Mouse (Mus musculus) kidney, postnatal 0 days (tissue): ENCODE results near the gene Stx5a. TPM values are rescaled to one million over a fixed set of nuclear protein-coding genes. Genes with fewer than 3 reads are reported as not detected.

ENCODE experiments used
- ATAC-seq: fragments of 200-750 bp; cut with Nextera tagmentation; replicated peaks from 2 replicates; pipeline ENCODE4 v1.8.0; 2017; ENCODE audit warnings: low read depth, moderate number of reproducible peaks, moderate TSS enrichment, moderate library complexity; ENCODE audit not compliant: low FRiP score
- DNase-seq: peaks from one replicate; pipeline ENCODE4 v3.0.0-alpha.2; 2016; ENCODE audit warnings: low spot score
- H3K27ac ChIP-seq: fragments of 300-500 bp; sonication (generic); 2 replicates; pipeline ENCODE4 v1.5.1; 2014; ENCODE audit warnings: mild to moderate bottlenecking
- H3K27me3 ChIP-seq: fragments of 300-500 bp; sonication (generic); 2 replicates; pipeline ENCODE4 v1.6.1; 2014; ENCODE audit warnings: low read length, mixed read lengths; ENCODE audit not compliant: insufficient read depth
- H3K36me3 ChIP-seq: fragments of 300-500 bp; sonication (generic); 2 replicates; pipeline ENCODE4 v1.6.1; 2014; ENCODE audit warnings: low read length, mixed read lengths; ENCODE audit not compliant: insufficient read depth
- H3K4me1 ChIP-seq: fragments of 300-500 bp; sonication (generic); replicated peaks from 2 replicates; pipeline ENCODE4 v1.6.1; 2014; ENCODE audit warnings: antibody characterized with exemption, low read length, mixed read lengths; ENCODE audit not compliant: insufficient read depth
- H3K4me2 ChIP-seq: fragments of 300-500 bp; sonication (generic); 2 replicates; pipeline ENCODE4 v1.6.1; 2014; ENCODE audit warnings: mild to moderate bottlenecking, low read length, moderate library complexity, mixed read lengths
- H3K4me3 ChIP-seq: fragments of 300-500 bp; sonication (generic); replicated peaks from 2 replicates; pipeline ENCODE4 v1.5.1; 2014; ENCODE audit warnings: low read depth, low read length
- H3K9ac ChIP-seq: fragments of 300-500 bp; sonication (generic); 2 replicates; pipeline ENCODE4 v1.6.1; 2014; ENCODE audit warnings: low read depth, low read length
- H3K9me3 ChIP-seq: fragments of 300-500 bp; sonication (generic); replicated peaks from 2 replicates; pipeline ENCODE4 v1.6.1; 2016; ENCODE audit warnings: low read length, inconsistent platforms, mixed read lengths
- CTCF ChIP-seq: IDR thresholded peaks from 2 replicates; pipeline ENCODE4 v1.5.1; 2016; ENCODE audit warnings: antibody characterized with exemption, low read depth, mild to moderate bottlenecking, moderate library complexity
- WGBS: fragments of 180-500 bp; shearing (Covaris S2); extraction: QIAGEN DNeasy Blood & Tissue Kit; methylation state at CpG from one replicate; pipeline ENCODE4 v1.1.7; 2014; 5-methylcytosine and 5-hydroxymethylcytosine counted together
- polyA plus RNA-seq: library from polyadenylated mRNA; unstranded; fragments of >200 nt; fragmentation: Nextera tagmentation; extraction: Ambion mirVana; gene quantifications from 2 replicates; pipeline ENCODE4 v1.2.1, GENCODE M21; 2015

Gene Stx5a
- polyA plus RNA-seq, 1 experiment from 2014 or later: 105 TPM

- H3K9me3 ChIP-seq: no peaks in the 10 kb centered on the region
- ATAC-seq (peak; percentile 93), DNase-seq (peak; percentile 96)
- TF ChIP-seq CTCF: peak; percentile 20; the same call in 1 of the 2 replicates
- peak within 1 kb of the TSS; percentile 98 for H3K9ac ChIP-seq
- H3K4me3 ChIP-seq: peak within 1 kb of the TSS; percentile 98
- H3K27ac ChIP-seq: peak within 1 kb of the TSS; percentile 91
- peak within 1 kb of the TSS; percentile 58 for H3K4me2 ChIP-seq
- no peaks in the 10 kb centered on the region for H3K27me3 ChIP-seq
- peaks cover 8% of the 10 kb centered on the region; the same call in 1 of the 2 replicates for H3K36me3 ChIP-seq
- WGBS: under 1% methylated on average over 75 of the region's 75 CpGs
- H3K4me1 ChIP-seq: peaks cover 5% of the 10 kb centered on the region
Measured at GRCm38 (mm10) chr19:8756635-8757387, 15.6 kb downstream of the Stx5a start, which contains the start of gene Nxf1. Nxf1 (plus strand) TSS chr19:8757073.

GRCm38 (mm10) chr19:8757471-8757998 lies 16.3 kb downstream of the Stx5a start:
- H3K4me2 ChIP-seq: peak overlapping the region; percentile 58
- H3K4me1 ChIP-seq: peaks cover 5% of the 10 kb centered on the region
- TF ChIP-seq CTCF: no peak
- 2% methylated on average over 14 of the region's 14 CpGs for WGBS
- peak overlapping the region; percentile 91 for H3K27ac ChIP-seq
- H3K9ac ChIP-seq: peak overlapping the region; percentile 98
- no peaks in the 10 kb centered on the region for H3K27me3 ChIP-seq
- peaks cover 11% of the 10 kb centered on the region; the same call in 1 of the 2 replicates for H3K36me3 ChIP-seq
- ATAC-seq: no peak; the same call in 1 of the 2 replicates
- DNase-seq: no peak
- peak overlapping the region; percentile 98 for H3K4me3 ChIP-seq
- H3K9me3 ChIP-seq: no peaks in the 10 kb centered on the region

GRCm38 (mm10) chr19:8758899-8759298 lies 17.7 kb downstream of the Stx5a start:
- no peaks in the 10 kb centered on the region for H3K27me3 ChIP-seq

GRCm38 (mm10) chr19:8760757-8761156 lies 19.5 kb downstream of the Stx5a start:
- peak; percentile 28 for TF ChIP-seq CTCF
- Histone ChIP-seq H3K9ac (no peak overlapping the region), H3K27ac (no peak overlapping the region), H3K4me2 (no peak overlapping the region), H3K9me3 (no peaks in the 10 kb centered on the region), H3K4me1 (peaks cover 5% of the 10 kb centered on the region), H3K4me3 (no peak overlapping the region), H3K36me3 (peaks cover 36% of the 10 kb centered on the region), H3K27me3 (no peaks in the 10 kb centered on the region)
- ATAC-seq (no peak), DNase-seq (no peak)
- 90% methylated on average over 2 of the region's 2 CpGs for WGBS

More at GRCm38 (mm10) chr19:8758899-8759298, 17.7 kb downstream of the Stx5a start:
- Histone ChIP-seq H3K4me3 (no peak overlapping the region), H3K4me2 (no peak overlapping the region), H3K27ac (no peak overlapping the region), H3K9ac (no peak overlapping the region), H3K9me3 (no peaks in the 10 kb centered on the region), H3K36me3 (peaks cover 22% of the 10 kb centered on the region), H3K4me1 (peaks cover 5% of the 10 kb centered on the region)
- WGBS: 90% methylated on average over 2 of the region's 2 CpGs
- TF ChIP-seq CTCF: no peak
- ATAC-seq (no peak), DNase-seq (no peak)

- no peak overlapping the region for H3K4me3 ChIP-seq
- TF ChIP-seq CTCF: no peak
Measured at GRCm38 (mm10) chr19:8763276-8763675, 22.1 kb downstream of the Stx5a start.

GRCm38 (mm10) chr19:8765562-8765961 lies 24.3 kb downstream of the Stx5a start:
- Histone ChIP-seq H3K27ac (no peak overlapping the region), H3K4me1 (no peaks in the 10 kb centered on the region), H3K4me3 (no peak overlapping the region), H3K4me2 (no peak overlapping the region), H3K9ac (no peak overlapping the region), H3K36me3 (peaks cover 71% of the 10 kb centered on the region), H3K27me3 (no peaks in the 10 kb centered on the region), H3K9me3 (no peaks in the 10 kb centered on the region)
- ATAC-seq (no peak), DNase-seq (no peak)
- TF ChIP-seq CTCF: no peak
- 99% methylated on average over 9 of the region's 9 CpGs for WGBS

More at GRCm38 (mm10) chr19:8763276-8763675, 22.1 kb downstream of the Stx5a start:
- no peak overlapping the region for H3K9ac ChIP-seq
- H3K27ac ChIP-seq: no peak overlapping the region
- peaks cover 1% of the 10 kb centered on the region for H3K4me1 ChIP-seq
- ATAC-seq (no peak), DNase-seq (no peak)
- 96% methylated on average over 4 of the region's 4 CpGs for WGBS
- no peaks in the 10 kb centered on the region for H3K27me3 ChIP-seq
- H3K36me3 ChIP-seq: peaks cover 61% of the 10 kb centered on the region
- no peaks in the 10 kb centered on the region for H3K9me3 ChIP-seq
- H3K4me2 ChIP-seq: no peak overlapping the region
